Mouse (Mus musculus): ENCODE measurements at regions not wholly inside any gene's neighbourhood (a gene's known extent, or its start where the extent isn't known, plus 50 kb on each side); places are given as distances from the start of the nearest gene placed in this dataset.

DNA sequence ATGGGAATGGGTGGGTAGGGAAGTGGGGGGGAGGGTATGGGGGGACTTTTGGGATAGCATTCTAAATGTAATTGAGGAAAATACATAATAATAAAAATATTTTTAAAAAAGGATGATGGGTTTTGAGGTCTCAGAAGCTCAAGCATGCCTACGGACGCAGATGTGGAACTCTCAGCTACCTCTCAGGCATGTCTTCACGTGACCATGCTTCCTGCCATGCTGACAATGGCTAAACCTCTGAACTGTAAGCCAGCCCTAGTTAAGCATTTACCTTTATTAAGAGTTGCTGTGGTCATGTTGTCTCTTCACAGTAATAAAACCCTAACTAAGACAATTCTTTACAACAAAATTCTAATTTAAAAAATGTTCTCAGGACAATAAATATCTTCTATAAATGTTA lies 80.0 kb downstream of the Tex36 start:
- no peak for DNase-seq

DNA sequence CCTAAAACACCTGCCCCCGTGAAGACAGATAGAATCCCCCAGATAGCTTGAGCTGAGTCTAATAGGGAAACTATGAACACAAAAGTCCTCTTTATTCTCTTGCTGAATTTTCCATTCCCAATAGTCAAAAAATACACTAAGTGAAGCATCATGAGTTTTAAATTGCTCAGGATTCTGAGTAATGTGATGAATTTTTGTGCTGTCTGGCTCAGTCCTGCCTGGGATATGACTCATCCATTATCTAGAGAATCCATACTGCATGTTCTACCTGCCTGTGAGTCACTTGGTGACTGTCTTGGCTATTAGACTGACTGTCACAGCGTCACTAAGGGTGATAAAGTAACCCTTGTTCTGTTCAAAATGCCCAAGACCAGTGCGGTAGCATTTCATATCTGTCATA lies 83.0 kb downstream of the Tex36 start:
- no peak for DNase-seq

DNA sequence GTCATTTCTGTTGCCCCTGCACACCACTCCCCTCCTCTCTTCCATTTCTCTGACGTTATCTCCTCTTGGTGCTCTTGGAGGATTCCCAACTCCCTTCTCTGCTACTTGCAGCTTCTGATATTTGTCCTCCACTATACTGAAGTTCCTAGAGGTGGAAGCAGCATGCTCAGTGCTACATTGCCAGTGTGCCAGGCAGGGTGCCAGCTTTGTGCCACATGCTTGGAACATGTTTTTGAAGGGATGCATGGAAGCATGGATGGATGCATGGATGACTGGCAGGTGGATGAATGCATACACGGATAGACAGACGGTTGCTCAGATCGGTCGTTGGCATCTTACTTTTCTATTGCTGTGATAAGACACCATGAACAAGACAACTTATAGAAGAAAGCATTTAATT lies 84.4 kb downstream of the Tex36 start:
- DNase-seq, result no peak

DNA sequence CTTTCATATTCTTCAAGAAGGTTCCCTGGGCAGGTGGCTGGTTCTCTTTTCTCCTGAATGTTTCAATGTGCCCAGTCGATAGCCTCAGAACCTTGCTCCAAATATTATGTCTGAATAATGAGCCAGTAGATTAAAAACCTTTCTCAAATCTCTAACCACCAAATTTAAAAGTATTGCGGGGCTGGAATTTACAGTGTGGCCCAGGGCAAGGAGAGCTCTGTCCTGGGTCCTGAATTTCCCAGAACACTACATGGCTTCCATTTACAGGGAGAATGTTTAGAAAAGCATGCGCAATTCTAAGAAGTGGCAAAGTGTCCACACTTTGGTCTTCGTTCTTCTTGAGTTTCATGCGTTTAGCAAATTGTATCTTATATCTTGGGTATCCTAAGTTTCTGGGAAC lies 91.0 kb downstream of the Tex36 start:
- no peak for DNase-seq

DNA sequence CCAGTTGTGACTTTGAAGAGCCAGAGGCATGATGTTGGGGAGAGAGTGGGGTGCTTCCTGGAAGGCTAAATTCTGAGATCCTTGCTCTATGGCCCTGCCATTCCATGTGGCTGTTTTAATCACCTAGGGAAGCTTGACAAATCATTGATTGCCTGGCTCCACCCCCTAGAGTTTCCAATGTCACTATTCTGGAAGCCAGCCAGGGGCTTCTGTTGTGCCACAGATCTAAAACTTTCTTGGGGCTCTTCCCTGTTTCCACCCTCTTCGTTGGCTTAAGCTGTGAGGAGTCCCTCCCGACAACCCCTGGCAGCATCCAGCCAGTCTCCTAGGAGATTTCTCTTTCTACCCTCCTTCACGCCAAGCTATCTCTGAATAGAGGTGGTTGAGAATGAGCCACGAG lies 92.5 kb downstream of the Tex36 start:
- no peak for DNase-seq

DNA sequence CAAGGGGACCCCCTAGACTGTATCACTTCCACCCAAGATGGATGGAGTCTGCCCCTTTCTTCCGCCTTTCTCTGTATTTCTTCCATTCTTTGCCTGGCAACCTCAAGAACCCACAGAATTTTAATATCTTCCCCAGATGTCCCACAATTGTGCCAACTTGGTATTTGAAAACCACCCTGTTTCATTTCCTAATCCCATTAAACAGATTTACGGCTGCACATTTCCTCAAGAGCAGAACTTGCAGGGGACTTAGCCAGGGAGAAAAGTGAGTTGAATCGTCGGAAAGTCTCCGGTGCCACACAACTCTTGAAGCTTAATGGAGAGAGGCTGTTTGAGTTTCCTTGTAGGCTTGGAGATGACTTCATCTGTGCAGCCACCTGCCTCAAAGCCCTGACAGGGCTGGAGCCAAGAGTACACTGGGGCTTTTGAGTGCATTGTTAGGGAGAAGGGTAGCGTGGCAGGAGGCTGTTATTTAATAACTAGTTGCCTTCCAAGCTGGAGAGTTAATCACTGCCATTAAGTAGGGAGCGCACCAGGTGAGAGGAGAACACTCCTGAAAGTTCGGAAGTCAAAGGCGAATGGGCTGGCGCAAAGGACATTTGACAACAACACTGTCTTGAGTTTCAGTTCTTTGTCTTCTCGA lies 93.5 kb downstream of the Tex36 start:
- DNase-seq, result no peak

DNA sequence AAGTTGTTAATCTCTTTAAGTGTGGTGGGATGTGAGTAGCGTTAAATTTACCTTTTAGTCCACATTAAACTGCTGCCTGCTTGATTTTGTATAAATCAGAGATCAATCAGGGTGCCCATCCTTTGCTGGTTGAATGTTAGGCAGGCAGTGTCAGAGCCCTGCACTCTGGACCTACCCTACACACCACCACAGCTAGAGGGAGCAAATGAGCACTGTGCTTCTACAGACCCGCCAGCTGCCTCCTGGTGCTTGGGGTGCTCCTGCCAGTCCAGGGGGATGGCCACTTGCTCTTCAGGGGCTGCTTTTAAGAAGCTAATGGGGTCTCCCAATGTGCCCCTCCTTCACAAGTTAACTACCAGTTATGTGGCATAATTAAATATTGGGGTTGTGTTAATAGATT lies 96.3 kb downstream of the Tex36 start:
- DNase-seq, result no peak

DNA sequence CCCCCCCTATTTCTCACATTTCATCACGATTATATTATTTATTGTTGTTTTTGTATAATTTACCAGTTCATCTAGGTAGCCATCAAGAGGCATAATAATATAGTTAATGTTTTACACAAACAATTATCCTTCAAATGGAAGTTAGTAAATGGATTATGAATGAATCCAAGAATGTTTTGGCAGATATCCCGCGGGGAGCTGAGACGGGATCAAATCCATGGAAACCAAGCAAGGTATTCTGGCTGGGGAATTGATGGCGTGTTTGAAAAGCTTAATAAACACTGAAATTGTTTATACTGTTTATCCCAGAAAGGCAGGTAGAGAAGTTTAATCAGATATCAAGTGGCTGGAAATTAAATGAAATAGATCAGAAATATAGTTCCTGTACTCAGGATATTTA lies 98.0 kb downstream of the Tex36 start:
- DNase-seq, result no peak

DNA sequence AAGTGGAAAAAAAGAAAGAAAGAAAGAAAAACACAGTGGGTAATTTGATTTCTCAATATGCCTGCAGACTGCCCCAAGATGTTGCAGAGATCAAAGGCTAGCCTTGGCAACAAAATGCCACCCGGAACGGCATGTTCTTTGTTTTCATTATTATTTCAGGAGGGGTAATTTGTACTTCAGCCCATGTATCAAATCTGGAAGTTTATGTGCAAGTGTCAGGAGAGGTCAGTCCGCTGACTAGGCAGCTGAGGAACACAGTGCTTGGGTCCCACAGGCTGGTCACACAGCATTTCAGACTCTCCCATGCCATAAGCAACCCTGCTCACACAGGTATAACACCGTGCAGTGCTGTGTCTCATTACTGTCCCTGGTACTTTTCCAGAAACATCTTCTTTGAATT lies 99.2 kb downstream of the Tex36 start:
- no peak for DNase-seq

DNA sequence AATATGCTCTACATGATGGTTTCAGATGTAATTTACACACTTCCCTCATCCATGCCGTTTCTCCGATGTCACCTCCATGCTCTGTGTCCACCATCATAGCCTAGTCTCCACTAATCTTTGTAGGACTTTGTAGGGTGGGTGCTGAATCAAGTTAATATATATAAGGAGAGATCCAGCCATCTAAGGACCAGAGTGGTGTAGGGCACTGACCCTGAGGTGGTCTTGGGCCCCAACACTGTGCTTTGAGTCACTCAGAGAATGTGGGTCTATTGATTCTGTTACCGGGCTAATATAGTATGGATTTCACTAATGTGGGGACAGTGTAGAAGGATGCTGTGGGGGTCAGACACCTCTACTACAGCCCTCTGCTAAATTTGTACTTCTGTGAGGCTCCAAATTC lies 104.4 kb downstream of the Tex36 start:
- DNase-seq, result no peak

DNA sequence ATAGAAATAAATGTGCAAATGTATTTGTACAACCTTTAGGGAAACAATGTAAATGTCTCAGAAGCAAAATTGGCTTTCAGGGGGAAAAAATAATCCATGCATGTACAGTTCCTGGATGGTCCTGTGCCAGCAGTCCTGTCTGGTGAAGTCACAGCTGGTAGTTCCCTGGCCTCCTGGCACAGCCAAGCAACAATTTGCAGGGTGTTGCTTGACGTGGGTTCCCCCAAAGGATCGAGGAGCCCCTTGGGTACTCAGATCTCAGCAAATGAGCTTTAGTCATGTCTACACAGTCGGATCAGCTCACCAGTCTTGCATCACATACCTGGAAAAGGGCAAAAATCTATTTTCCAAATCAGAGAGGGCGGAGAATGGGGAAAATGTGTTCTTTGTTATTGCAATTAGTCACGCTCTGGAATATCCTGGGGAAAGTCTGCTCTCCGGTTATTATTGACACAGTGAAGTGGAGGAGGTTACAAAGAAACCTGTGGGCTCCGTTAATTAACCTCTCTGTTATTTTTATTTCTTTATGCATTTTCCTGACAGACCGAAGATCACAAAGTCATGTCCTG lies 106.9 kb downstream of the Tex36 start:
- DNase-seq, result no peak

DNA sequence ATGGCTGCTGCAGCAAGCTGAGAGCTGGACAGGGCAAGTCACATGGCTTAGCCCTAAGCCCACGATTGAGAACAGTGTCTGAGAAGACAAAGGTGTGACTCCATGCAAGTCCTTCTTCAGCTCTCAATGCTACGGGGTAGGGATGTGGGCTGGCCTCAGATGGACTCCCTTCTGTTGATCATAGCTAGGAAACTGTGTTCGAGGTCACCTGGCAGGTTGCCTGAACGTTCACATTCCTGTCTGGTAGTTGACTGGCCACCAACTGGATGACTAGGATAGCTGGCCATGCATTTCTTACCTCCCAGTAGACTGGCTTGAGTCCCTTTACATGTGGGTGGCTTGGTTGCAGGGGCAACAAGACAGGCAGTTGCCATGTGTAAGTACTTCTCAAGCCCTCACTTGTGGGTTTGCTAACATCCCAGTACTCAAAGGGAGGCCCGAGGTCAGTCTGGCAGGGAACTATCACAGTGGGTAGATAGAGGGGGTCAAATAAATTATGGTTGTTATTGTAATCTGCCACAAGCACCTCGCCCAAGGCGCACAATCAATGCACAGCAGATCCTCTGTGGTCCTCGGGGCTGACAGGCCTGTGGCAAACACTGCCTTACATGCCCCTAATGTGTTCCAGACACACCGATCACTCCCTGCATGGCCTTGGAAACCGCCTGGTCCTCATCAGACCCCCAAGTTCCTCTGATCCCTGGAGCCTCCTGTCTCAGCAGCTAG lies 107.5 kb downstream of the Tex36 start:
- no peak for DNase-seq

DNA sequence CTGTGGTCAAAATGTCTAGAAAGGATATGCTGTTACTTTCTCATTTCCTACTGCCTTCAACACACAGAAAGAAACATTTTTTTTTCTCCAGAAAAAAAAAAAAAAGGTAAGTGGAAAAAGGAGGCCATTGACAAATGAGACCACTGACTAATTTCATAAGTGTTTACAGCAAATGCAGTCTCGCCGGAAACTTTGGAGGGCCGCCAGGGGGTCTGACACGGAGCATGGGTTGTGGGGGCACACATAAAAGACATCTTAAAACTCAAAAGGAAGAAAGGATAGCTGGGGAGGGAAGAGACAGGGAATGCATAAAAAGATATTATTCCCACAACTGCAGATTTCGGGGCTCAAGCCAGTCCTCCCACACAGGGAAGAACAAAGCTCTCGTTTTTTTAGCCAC lies 109.3 kb downstream of the Tex36 start:
- DNase-seq, result no peak

DNA sequence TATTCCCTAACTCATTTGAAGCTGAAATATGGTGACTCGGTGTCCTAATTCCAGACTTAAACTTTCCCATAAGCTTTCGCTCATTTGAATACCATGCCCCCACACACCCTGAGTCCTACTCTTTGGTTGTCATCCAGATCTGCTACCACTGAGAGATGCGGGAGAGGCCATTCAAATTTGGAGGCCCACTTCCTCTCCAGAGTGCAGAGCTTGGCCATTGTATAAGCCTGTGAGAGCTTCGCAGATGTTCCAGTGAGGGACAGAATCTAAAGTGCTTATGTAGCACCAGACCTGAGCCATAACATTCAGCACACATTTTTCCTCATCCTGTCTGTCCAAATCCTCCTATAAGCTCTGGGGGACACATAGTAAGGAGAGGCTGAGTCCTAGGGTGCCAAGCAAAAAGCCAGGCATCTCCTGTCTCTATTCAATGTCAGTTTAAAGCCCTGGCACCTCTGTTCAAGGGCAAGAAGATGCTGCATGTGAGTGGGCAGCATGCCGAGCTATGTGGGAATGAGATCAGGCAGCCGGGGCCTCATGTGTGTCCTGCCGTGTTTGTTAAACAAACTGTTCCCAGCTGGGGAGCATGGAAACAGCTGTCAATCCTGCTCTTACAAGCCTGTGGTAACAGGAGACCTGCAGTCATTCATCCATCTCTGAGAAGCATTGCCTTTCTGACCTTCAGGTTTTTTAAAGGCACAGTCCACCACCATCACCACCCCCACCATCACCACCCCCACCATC lies 113.9 kb downstream of the Tex36 start:
- DNase-seq, result no peak

DNA sequence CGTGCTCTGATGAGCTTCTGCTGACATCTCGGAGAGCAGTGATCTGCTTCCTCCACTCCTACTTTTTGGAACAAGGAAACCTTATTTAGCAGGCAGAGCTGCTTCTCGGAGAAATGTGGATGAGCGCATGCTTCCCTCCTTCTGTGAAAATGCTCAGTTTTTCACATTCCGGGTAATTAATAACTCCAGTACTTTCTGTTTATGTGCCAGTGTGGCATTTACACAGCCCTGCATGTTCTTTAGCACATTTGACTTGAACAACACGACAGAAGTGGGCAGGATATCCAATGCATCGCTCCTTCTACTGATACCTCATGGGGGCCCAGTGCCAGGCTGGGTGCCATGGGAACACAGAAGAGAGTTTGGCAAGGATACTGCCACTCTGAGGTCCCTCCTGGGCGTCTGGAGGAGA lies 117.5 kb downstream of the Tex36 start:
- no peak for DNase-seq

DNA sequence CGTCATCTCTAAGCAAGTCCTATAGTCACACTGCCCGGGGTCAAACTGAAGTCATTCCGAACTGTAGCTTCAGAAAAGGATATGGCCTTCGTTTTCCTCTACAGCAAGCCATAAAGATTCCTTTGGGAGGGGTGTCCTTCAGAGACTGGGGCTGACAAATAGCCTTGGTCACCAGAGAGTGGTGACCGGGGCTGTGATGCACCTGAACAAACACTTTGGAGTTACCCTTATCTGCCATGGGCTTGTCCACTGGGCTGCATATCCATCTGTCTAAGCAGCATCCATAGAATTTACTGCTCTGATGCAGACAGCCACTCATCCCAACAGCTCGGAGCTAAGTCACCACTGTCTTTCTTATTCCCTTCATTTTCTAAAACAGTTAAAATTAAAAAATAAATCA lies 120.4 kb downstream of the Tex36 start:
- DNase-seq, result no peak

DNA sequence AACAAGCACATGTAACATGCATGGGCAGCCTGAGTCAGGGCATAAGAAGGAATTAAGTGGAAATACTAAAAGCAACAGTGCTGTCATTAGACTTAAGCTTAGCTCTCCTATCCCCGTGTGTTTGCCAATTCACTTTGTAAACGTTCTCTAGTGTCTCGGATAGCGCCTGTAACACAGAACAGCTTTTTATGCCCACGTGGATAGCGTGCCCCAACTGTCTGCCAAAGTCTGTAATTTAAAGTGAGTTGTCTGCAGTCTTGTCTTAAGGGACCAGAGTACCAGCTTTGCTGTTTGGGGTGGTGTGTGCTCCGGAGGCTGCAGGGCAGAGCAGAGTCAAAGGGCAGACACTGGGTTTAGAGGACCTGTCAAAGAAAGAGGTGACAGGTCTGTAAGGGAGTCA lies 122.3 kb downstream of the Tex36 start:
- DNase-seq, result no peak

DNA sequence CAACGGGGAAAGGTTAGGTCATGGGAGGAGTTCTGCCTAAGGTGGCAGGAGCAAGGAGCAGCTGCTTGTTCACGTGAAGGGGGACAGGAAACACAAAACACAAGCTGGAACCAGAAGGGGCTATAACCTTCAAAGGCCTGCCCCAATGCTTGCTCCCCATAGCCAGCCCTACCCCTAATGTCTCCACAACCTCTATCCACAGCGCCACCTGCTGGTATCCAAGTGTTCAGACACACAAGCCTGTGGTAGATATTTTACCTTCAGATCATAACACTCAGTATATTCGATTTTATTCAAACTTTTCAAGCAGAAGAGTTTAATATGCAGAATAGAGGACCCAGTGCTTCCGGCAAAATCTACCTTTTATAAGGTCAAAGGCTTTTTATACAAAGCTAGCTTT lies 124.0 kb downstream of the Tex36 start:
- DNase-seq, result no peak

DNA sequence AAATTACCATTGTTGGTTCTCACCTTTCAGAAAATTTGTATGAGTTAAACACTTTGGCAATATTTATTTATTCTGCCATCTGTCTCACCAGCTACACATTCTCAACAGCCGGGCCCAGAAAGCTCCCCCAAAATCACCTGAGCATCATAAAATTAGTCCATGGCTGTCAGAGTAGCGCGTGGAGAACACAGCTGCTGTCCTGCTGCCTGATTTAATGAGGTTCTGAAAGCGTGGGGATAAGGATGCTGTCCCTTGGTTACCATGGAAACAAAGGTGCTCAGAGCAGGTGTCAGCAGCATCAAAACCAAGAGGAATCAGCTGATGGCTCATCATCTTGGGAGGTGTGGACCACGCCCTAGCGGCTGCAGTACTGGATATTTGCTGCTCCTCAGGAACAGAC lies 124.7 kb downstream of the Tex36 start:
- no peak for DNase-seq

DNA sequence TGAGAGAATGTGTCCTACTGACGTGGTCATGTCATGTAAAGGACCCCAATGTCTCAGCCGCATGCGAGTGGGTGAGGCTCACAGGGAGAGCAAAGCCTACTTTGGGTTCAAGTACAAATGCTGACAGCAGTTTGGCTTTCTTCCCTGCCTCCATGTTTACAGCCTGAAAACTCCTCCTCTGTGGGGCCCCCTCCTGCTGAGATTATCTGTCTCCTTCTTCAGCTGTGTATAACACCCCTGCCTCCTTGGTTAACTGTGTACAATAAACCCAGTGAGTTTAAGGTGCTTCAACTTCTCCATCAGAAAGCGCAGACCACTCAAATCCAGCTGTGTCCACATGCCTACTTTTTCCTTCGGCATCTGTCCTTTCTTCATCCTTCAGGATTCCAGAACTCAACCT lies 130.3 kb downstream of the Tex36 start:
- DNase-seq, result no peak

DNA sequence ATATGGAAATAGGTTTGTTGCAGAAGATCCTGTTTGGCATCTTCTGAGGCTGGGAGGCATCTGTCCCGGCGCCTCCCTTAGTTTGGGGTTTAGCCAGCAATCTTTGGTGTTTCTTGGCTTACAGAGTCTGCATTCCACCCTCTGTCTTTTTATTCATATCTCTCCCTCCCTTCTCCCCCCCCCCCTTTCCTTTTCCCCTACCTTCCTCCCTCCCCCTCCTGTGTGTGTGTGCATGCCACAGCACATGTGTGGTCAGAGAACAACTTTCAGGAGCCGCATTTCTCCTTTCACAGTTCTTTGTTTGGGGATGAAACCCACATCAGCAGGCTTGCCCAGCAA lies 131.4 kb downstream of the Tex36 start:
- DNase-seq, result no peak

DNA sequence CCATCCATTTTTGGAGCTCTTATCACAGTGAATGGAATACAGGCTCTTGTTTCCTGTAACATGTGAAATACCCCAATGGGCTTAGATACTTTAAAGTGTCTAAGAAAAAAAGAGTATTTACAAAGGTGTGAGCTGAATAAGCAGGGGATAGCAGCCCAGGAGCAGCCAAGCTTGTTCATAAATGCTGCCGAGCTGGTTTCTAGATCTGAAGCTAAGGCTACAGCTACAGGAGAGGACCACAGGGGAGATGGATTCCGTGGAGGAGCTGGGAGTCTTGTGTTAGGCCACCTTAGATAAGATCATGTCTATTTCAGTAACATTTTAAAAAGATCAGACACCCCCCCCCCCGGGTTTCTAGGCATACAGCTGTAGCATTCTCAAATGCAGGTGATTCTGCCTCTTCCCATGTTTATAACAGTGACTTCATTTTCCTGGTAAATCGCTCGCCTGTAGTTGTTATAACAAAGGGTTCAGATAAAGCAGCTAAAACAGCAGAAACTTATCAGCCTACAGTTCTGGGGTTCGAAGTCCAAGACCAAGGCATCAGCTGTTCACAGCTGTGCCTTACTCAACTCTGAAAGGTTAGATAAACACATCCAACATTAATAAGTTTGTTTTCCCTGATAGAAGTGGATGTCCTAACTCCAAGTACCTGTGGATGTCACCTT lies 131.9 kb downstream of the Tex36 start:
- no peak for DNase-seq

DNA sequence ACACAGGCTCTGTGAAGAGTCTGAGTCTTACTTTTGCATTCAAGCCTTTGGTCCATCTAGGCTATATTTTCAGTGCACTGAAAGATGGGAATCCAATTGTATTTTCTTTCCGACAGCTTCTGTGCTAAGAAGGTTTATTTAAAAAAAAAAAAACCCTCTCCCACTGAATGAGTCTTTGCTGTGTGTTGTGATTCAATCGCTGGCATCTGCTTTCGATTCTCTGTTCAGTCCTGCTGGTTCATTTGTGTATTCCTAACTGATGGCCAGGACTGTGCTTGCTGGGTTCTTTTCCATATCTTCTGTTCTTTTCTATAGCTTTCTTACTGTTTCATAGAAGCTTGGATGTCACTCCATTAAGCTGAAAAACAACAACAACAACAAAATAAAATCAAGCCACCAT lies 132.9 kb downstream of the Tex36 start:
- no peak for DNase-seq
